Comparison of ENCODE assay signal across 28 mouse cellular contexts in the genomic region with DNA sequence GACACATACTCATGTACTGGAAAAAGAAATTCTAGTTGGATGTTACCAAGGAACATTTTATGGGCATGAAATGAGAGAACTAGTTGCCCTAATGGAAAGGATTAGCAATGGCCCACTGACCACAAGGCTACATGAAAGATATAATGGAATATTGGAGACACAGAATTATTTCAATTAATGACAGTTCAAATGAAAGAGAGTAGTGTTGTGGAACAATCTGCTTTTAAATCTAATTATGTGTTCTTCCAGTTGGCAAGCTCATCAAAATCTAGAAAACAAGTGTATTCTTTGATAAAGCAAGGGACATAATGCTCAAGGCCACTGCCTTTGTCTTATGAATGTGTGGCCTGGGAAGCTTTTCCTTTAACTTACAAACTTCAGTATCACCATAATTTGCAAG.
"Had no signal": no experiment of that assay in that cellular context is flagged by ENCODE, and none has a peak within 500 bp of the region (broad histone marks: within the 10 kb centered on the region; RNA-seq: fewer than 3 reads in every experiment).

No protein-coding gene starts in this region.

- H3K4me2 ChIP-seq: embryonic facial prominence, embryonic 12.5 days; embryonic facial prominence, embryonic 13.5 days; embryonic facial prominence, embryonic 15.5 days; forebrain, embryonic 12.5 days; forebrain, embryonic 13.5 days; forebrain, embryonic 15.5 days had no signal

- DNase-seq: cerebellum, adult 8-10 months; cerebellum, adult 9-10 months; cerebellum, adult 9-11 months; cerebellum, postnatal 10 days; cerebellum, postnatal 14 days; cerebellum, postnatal 25 days; cerebellum, postnatal 36 days; embryo, embryonic 11 days; forebrain, postnatal 0 days; gastrocnemius, adult 2 months; gastrocnemius, postnatal 10 days; gastrocnemius, postnatal 14 days; gastrocnemius, postnatal 25 days; gastrocnemius, postnatal 36 days; heart, adult 11 months; heart, adult 18-20 months; heart, adult 2 months had no signal

- H3K9me3 ChIP-seq: embryonic facial prominence, embryonic 10.5 days; embryonic facial prominence, embryonic 12.5 days; embryonic facial prominence, embryonic 13.5 days; embryonic facial prominence, embryonic 15.5 days; forebrain, embryonic 10.5 days; forebrain, embryonic 12.5 days; forebrain, embryonic 13.5 days; forebrain, embryonic 15.5 days had no signal

- ATAC-seq: forebrain, embryonic 13.5 days; forebrain, embryonic 14.5 days; forebrain, embryonic 15.5 days; forebrain, embryonic 16.5 days; forebrain, postnatal 0 days had no signal

- H3K27ac ChIP-seq: embryonic facial prominence, embryonic 10.5 days; embryonic facial prominence, embryonic 12.5 days; embryonic facial prominence, embryonic 13.5 days; embryonic facial prominence, embryonic 15.5 days; forebrain, embryonic 10.5 days; forebrain, embryonic 12.5 days; forebrain, embryonic 13.5 days; forebrain, embryonic 15.5 days; gastrocnemius, adult 2 months; heart, adult 2 months had no signal

- H3K4me1 ChIP-seq: embryonic facial prominence, embryonic 10.5 days; embryonic facial prominence, embryonic 12.5 days; embryonic facial prominence, embryonic 13.5 days; embryonic facial prominence, embryonic 15.5 days; forebrain, embryonic 10.5 days; forebrain, embryonic 12.5 days; forebrain, embryonic 13.5 days; forebrain, embryonic 15.5 days had no signal

- H3K4me3 ChIP-seq: embryonic facial prominence, embryonic 10.5 days; embryonic facial prominence, embryonic 12.5 days; embryonic facial prominence, embryonic 13.5 days; embryonic facial prominence, embryonic 15.5 days; erythroblast, embryonic 14.5 days; forebrain, embryonic 10.5 days; forebrain, embryonic 12.5 days; forebrain, embryonic 13.5 days; forebrain, embryonic 15.5 days; gastrocnemius, adult 2 months; heart, adult 2 months had no signal

- H3K36me3 ChIP-seq: embryonic facial prominence, embryonic 10.5 days; embryonic facial prominence, embryonic 12.5 days; embryonic facial prominence, embryonic 13.5 days; embryonic facial prominence, embryonic 15.5 days; forebrain, embryonic 10.5 days; forebrain, embryonic 12.5 days; forebrain, embryonic 15.5 days had no signal

- H3K9ac ChIP-seq: embryonic facial prominence, embryonic 12.5 days; embryonic facial prominence, embryonic 13.5 days; embryonic facial prominence, embryonic 15.5 days; forebrain, embryonic 12.5 days; forebrain, embryonic 13.5 days; forebrain, embryonic 15.5 days; forebrain, postnatal 0 days had no signal

- H3K27me3 ChIP-seq: embryonic facial prominence, embryonic 12.5 days; embryonic facial prominence, embryonic 13.5 days; embryonic facial prominence, embryonic 15.5 days; forebrain, embryonic 12.5 days; forebrain, embryonic 13.5 days; forebrain, embryonic 15.5 days had no signal
